Mouse (Mus musculus) small intestine, adult 2 months (tissue): ENCODE results near the gene Trank1. TPM values are rescaled to one million over a fixed set of nuclear protein-coding genes. Genes with fewer than 3 reads are reported as not detected.

Experiments used
- H3K27ac ChIP-seq: fragments of 200-500 bp; 2 replicates; pipeline ENCODE4 v1.5.1; 2012; ENCODE audit warnings: low read depth, low read length, control low read depth, inconsistent platforms; ENCODE audit not compliant: insufficient read depth
- H3K27me3 ChIP-seq: fragments of 200-500 bp; 2 replicates; pipeline ENCODE4 v1.6.1; 2012; ENCODE audit warnings: mild to moderate bottlenecking, moderate library complexity, low read length, inconsistent platforms; ENCODE audit not compliant: control insufficient read depth, insufficient read depth
- H3K36me3 ChIP-seq: fragments of 200-500 bp; 2 replicates; pipeline ENCODE4 v1.6.1; 2012; ENCODE audit warnings: mild to moderate bottlenecking, low read length, control low read depth, inconsistent platforms; ENCODE audit not compliant: control insufficient read depth, insufficient read depth
- H3K4me1 ChIP-seq: fragments of 200-500 bp; 2 replicates; pipeline ENCODE4 v1.6.1; 2012; ENCODE audit warnings: low read length, inconsistent platforms, mixed read lengths; ENCODE audit not compliant: control insufficient read depth, insufficient read depth, insufficient read length
- H3K4me3 ChIP-seq: fragments of 200-500 bp; 2 replicates; pipeline ENCODE4 v1.5.1; 2012; ENCODE audit warnings: low read depth, mild to moderate bottlenecking, control low read depth, inconsistent platforms, low read length, moderate library complexity
- CTCF ChIP-seq: fragments of 200-500 bp; IDR thresholded peaks from 2 replicates; pipeline ENCODE4 v1.5.1; 2012; ENCODE audit warnings: low read depth, mild to moderate bottlenecking, control low read depth, inconsistent platforms, low read length, moderate library complexity, mixed read lengths; ENCODE audit not compliant: insufficient replicate concordance, insufficient read length; ENCODE audit errors: extremely low read depth
- POLR2A ChIP-seq: fragments of 200-500 bp; IDR thresholded peaks from 2 replicates; pipeline ENCODE4 v1.6.1; 2012; ENCODE audit warnings: low read depth, mild to moderate bottlenecking, control low read depth, inconsistent platforms, low read length, moderate library complexity
- WGBS: fragments of 180-500 bp; shearing (Covaris S2); methylation state at CpG from one replicate; pipeline ENCODE4 v1.1.7; 2018; 5-methylcytosine and 5-hydroxymethylcytosine counted together
- polyA plus RNA-seq: library from polyadenylated mRNA; depleted of rRNA; stranded (reverse); fragments of >200 nt; gene quantifications from 2 replicates; pipeline ENCODE4 v1.2.3, GENCODE M21; 2012

Trank1 gene
- polyA plus RNA-seq, 1 experiment: 0.03 TPM

GRCm38 (mm10) chr9:111381056-111382025 is 69.8 kb downstream of the Trank1 start:
- 89% methylated on average over 9 of the region's 9 CpGs for WGBS
- Histone ChIP-seq H3K4me1 (peaks cover 4% of the 10 kb centered on the region), H3K27me3 (no peaks in the 10 kb centered on the region), H3K27ac (no peak overlapping the region), H3K36me3 (no peaks in the 10 kb centered on the region), H3K4me3 (no peak overlapping the region)
- TF ChIP-seq CTCF (no peak), POLR2A (no peak)

- Histone ChIP-seq H3K4me1 (peaks cover 9% of the 10 kb centered on the region), H3K27me3 (no peaks in the 10 kb centered on the region), H3K27ac (no peak overlapping the region), H3K36me3 (no peaks in the 10 kb centered on the region), H3K4me3 (no peak overlapping the region)
- 73% methylated on average over 6 of the region's 6 CpGs for WGBS
- TF ChIP-seq CTCF (no peak), POLR2A (no peak)
Observed at GRCm38 (mm10) chr9:111382469-111382868, 70.9 kb downstream of the Trank1 start.

- peaks cover 9% of the 10 kb centered on the region for H3K4me1 ChIP-seq
- no peak overlapping the region for H3K4me3 ChIP-seq
- H3K27ac ChIP-seq: no peak overlapping the region
- no peaks in the 10 kb centered on the region for H3K36me3 ChIP-seq
- WGBS: 86% methylated on average over 3 of the region's 3 CpGs
- no peaks in the 10 kb centered on the region for H3K27me3 ChIP-seq
- TF ChIP-seq CTCF (no peak), POLR2A (no peak)
Observed at GRCm38 (mm10) chr9:111383046-111383445, 71.5 kb downstream of the Trank1 start.

GRCm38 (mm10) chr9:111383756-111384155 is 72.2 kb downstream of the Trank1 start:
- TF ChIP-seq POLR2A (no peak), CTCF (no peak)
- Histone ChIP-seq H3K4me3 (no peak overlapping the region), H3K27ac (no peak overlapping the region), H3K4me1 (peaks cover 9% of the 10 kb centered on the region), H3K27me3 (no peaks in the 10 kb centered on the region), H3K36me3 (no peaks in the 10 kb centered on the region)
- WGBS: 72% methylated on average over 3 of the region's 3 CpGs

- Histone ChIP-seq H3K27ac (no peak overlapping the region), H3K4me3 (no peak overlapping the region), H3K36me3 (no peaks in the 10 kb centered on the region), H3K4me1 (peaks cover 9% of the 10 kb centered on the region), H3K27me3 (no peaks in the 10 kb centered on the region)
- 61% methylated on average over 5 of the region's 5 CpGs for WGBS
- TF ChIP-seq POLR2A (no peak), CTCF (no peak)
Observed at GRCm38 (mm10) chr9:111385526-111386491, 74.3 kb downstream of the Trank1 start.

- 48% methylated on average over 2 of the region's 2 CpGs for WGBS
- Histone ChIP-seq H3K27ac (no peak overlapping the region), H3K4me3 (no peak overlapping the region), H3K27me3 (no peaks in the 10 kb centered on the region), H3K4me1 (peaks cover 9% of the 10 kb centered on the region), H3K36me3 (no peaks in the 10 kb centered on the region)
- TF ChIP-seq POLR2A (no peak), CTCF (no peak)
Observed at GRCm38 (mm10) chr9:111386569-111386968, 75.0 kb downstream of the Trank1 start.

GRCm38 (mm10) chr9:111387576-111387975 is 76.0 kb downstream of the Trank1 start:
- Histone ChIP-seq H3K36me3 (no peaks in the 10 kb centered on the region), H3K4me3 (no peak overlapping the region), H3K27ac (no peak overlapping the region), H3K27me3 (no peaks in the 10 kb centered on the region), H3K4me1 (peaks cover 9% of the 10 kb centered on the region)
- 56% methylated on average over 4 of the region's 4 CpGs for WGBS
- no peak for TF ChIP-seq CTCF
- TF ChIP-seq POLR2A: no peak
